20 mouse cellular contexts compared by ENCODE assay signal in the genomic region with DNA sequence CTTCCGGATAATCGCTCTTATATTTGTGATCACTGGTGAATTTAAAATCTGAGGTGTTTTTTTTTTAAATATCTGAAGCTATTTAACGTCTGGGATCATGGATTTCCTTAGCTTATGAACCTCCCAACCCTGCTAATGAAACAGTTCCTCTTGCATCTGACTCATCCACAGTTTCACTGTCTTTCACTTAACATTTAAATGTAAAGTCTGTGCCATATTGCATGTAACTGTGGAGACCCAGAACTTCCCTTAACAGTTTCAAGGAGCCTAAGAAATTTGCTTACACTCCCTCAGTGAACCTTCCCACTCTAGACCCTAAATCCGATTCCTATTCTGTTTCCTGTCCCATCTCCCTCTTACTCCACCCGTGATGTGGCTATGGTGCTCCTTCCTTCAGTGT.
DNase-seq lines count a peak whose midpoint lies in the region; ATAC-seq lines count a peak whose summit lies in the region.
"Had no signal": no experiment of that assay in that cellular context is flagged by ENCODE, and none has a peak within 500 bp of the region (broad histone marks: within the 10 kb centered on the region; RNA-seq: fewer than 3 reads in every experiment).

No protein-coding gene starts in this region.

- no peaks in the 10 kb centered on the region for H3K9me3 ChIP-seq in hindbrain, embryonic 13.5 days
- H3K9me3 ChIP-seq: embryonic facial prominence, embryonic 13.5 days; heart, embryonic 12.5 days; hindbrain, embryonic 10.5 days; hindbrain, embryonic 15.5 days had no signal

- H3K79me2 ChIP-seq in macrophage (ENCODE audit: inconsistent target): no peaks in the 10 kb centered on the region

- no peak overlapping the region for H3K9ac ChIP-seq in hindbrain, embryonic 13.5 days
- H3K9ac ChIP-seq: embryonic facial prominence, embryonic 13.5 days; heart, embryonic 12.5 days; hindbrain, embryonic 15.5 days had no signal

- no peaks in the 10 kb centered on the region for H3K27me3 ChIP-seq in hindbrain, embryonic 13.5 days
- H3K27me3 ChIP-seq: embryonic facial prominence, embryonic 13.5 days; heart, embryonic 12.5 days; hindbrain, embryonic 15.5 days had no signal

- 41% methylated on average over 5 of the region's 5 CpGs for WGBS in macrophage (ENCODE audit: missing documents)
- WGBS in hindbrain, embryonic 13.5 days: 90% methylated on average over 5 of the region's 5 CpGs

- no peak overlapping the region for H3K4me3 ChIP-seq in macrophage (ENCODE audit: inconsistent target)
- no peak overlapping the region for H3K4me3 ChIP-seq in hindbrain, embryonic 13.5 days
- H3K4me3 ChIP-seq: embryonic facial prominence, embryonic 13.5 days; gastrocnemius, adult 2 months; heart, embryonic 12.5 days; hindbrain, embryonic 10.5 days; hindbrain, embryonic 15.5 days had no signal

- ATAC-seq in hindbrain, embryonic 13.5 days (ENCODE audit: low FRiP score): no peak
- ATAC-seq: forebrain, embryonic 14.5 days had no signal

- no peak overlapping the region for H3K4me2 ChIP-seq in hindbrain, embryonic 13.5 days
- H3K4me2 ChIP-seq: embryonic facial prominence, embryonic 13.5 days; heart, embryonic 12.5 days; hindbrain, embryonic 15.5 days had no signal

- H3K36me3 ChIP-seq in macrophage (ENCODE audit: inconsistent target): no peaks in the 10 kb centered on the region
- H3K36me3 ChIP-seq in hindbrain, embryonic 13.5 days: no peaks in the 10 kb centered on the region
- H3K36me3 ChIP-seq: embryonic facial prominence, embryonic 13.5 days; hindbrain, embryonic 15.5 days had no signal

- no peaks in the 10 kb centered on the region for H3K4me1 ChIP-seq in hindbrain, embryonic 13.5 days (replicated peaks)
- H3K4me1 ChIP-seq: embryonic facial prominence, embryonic 13.5 days; heart, embryonic 12.5 days; hindbrain, embryonic 10.5 days; hindbrain, embryonic 15.5 days had no signal

- peak overlapping the region; percentile 69 for H3K27ac ChIP-seq in macrophage
- no peak overlapping the region for H3K27ac ChIP-seq in hindbrain, embryonic 13.5 days
- H3K27ac ChIP-seq: embryonic facial prominence, embryonic 13.5 days; gastrocnemius, adult 2 months; hindbrain, embryonic 10.5 days; hindbrain, embryonic 15.5 days had no signal

- peak; percentile 25 for DNase-seq in 416B (ENCODE audit: low read depth)
- peak; percentile 41 for DNase-seq in brain, adult 2 months (ENCODE audit: low read depth, low spot score)
- DNase-seq in telencephalon, adult 2 months (ENCODE audit: low read depth, low spot score): peak; percentile 16
- no peak for DNase-seq in kidney, adult 11 months
- DNase-seq in ovary, adult 18-20 months (ENCODE audit: low spot score): no peak
- DNase-seq: adrenal gland, adult 2 months; adrenal gland, postnatal 25 days; cerebellum, adult 11-12 months; cerebellum, adult 9-10 months; cerebellum, postnatal 25 days; gastrocnemius, adult 2 months; gastrocnemius, postnatal 25 days; heart, adult 11 months had no signal

Comparison
In these comparisons a context has a peak if more than half of its experiments do, and no peak if none do; other contexts are left out.
1. DNase-seq: peak in 416B (single experiment), brain, adult 2 months (single experiment) and telencephalon, adult 2 months (single experiment); none in kidney, adult 11 months (single experiment) and ovary, adult 18-20 months (single experiment).